Mouse (Mus musculus) lung, embryonic 14.5 days (tissue): ENCODE results near the gene Gm20481. TPM values are rescaled to one million over a fixed set of nuclear protein-coding genes. Genes with fewer than 3 reads are reported as not detected.
"Not testable (repeated sequence)": the region's sequence is repeated elsewhere in the genome, so short reads cannot be mapped to it uniquely, and the experiment has no call there.

ENCODE experiments used
- ATAC-seq: fragments of 200-750 bp; cut with Nextera tagmentation; 2 replicates; pipeline ENCODE4 v1.8.0; 2017; ENCODE audit warnings: mild to moderate bottlenecking, moderate TSS enrichment, moderate library complexity; ENCODE audit not compliant: insufficient read depth
- DNase-seq: peaks from one replicate; pipeline ENCODE4 v3.0.0-alpha.2; 2015
- H3K27ac ChIP-seq: fragments of 300-500 bp; sonication (generic); 2 replicates; pipeline ENCODE4 v1.5.1; 2014; ENCODE audit warnings: low read depth, mild to moderate bottlenecking, moderate library complexity
- H3K27me3 ChIP-seq: fragments of 300-500 bp; sonication (generic); 2 replicates; pipeline ENCODE4 v1.6.1; 2014; ENCODE audit warnings: low read length, control low read depth; ENCODE audit not compliant: insufficient read depth
- H3K36me3 ChIP-seq: fragments of 300-500 bp; sonication (generic); 2 replicates; pipeline ENCODE4 v1.6.1; 2014; ENCODE audit warnings: control low read depth; ENCODE audit not compliant: insufficient read depth
- H3K4me1 ChIP-seq: fragments of 300-500 bp; sonication (generic); 2 replicates; pipeline ENCODE4 v1.6.1; 2014; ENCODE audit warnings: antibody characterized with exemption, control low read depth; ENCODE audit not compliant: insufficient read depth
- H3K4me2 ChIP-seq: fragments of 300-500 bp; sonication (generic); 2 replicates; pipeline ENCODE4 v1.6.1; 2014; ENCODE audit warnings: mild to moderate bottlenecking
- H3K4me3 ChIP-seq: fragments of 300-500 bp; sonication (generic); 2 replicates; pipeline ENCODE4 v1.5.1; 2014; ENCODE audit warnings: low read depth, low read length
- H3K9ac ChIP-seq: fragments of 300-500 bp; sonication (generic); 2 replicates; pipeline ENCODE4 v1.6.1; 2014
- H3K9me3 ChIP-seq: fragments of 300-500 bp; sonication (generic); 2 replicates; pipeline ENCODE4 v1.6.1; 2016; ENCODE audit warnings: low read depth, low read length, control low read depth
- CTCF ChIP-seq: IDR thresholded peaks from 2 replicates; pipeline ENCODE4 v1.5.1; 2016; ENCODE audit warnings: antibody characterized with exemption, low read depth
- WGBS: fragments of 180-500 bp; shearing (Covaris S2); extraction: QIAGEN DNeasy Blood & Tissue Kit; methylation state at CpG from one replicate; pipeline ENCODE4 v1.1.7; 2014; 5-methylcytosine and 5-hydroxymethylcytosine counted together
- polyA plus RNA-seq: library from polyadenylated mRNA; unstranded; fragments of >200 nt; fragmentation: Nextera tagmentation; extraction: Ambion mirVana; gene quantifications from 2 replicates; pipeline ENCODE4 v1.2.1, GENCODE M21; 2014

Gm20481 gene
- polyA plus RNA-seq, 1 experiment from 2014 or later, result not detected

GRCm38 (mm10) chr17:35000717-35001451 lies 31.2 kb downstream of the Gm20481 start, which contains the start of gene Vars:
Vars (plus strand) TSS chr17:35000987.
- peaks cover 50% of the 10 kb centered on the region for H3K36me3 ChIP-seq
- H3K4me1 ChIP-seq, result peaks cover 23% of the 10 kb centered on the region
- under 1% methylated on average over 81 of the region's 83 CpGs for WGBS
- H3K9ac ChIP-seq, result peak within 1 kb of the TSS; percentile 96
- H3K9me3 ChIP-seq, result no peaks in the 10 kb centered on the region
- peak; percentile 96 for DNase-seq
- peak within 1 kb of the TSS; percentile 92 for H3K4me3 ChIP-seq
- H3K4me2 ChIP-seq, result peak within 1 kb of the TSS; percentile 96
- no peaks in the 10 kb centered on the region for H3K27me3 ChIP-seq
- TF ChIP-seq CTCF, result no peak
- peak within 1 kb of the TSS; percentile 97 for H3K27ac ChIP-seq
- peak; percentile 94 for ATAC-seq

GRCm38 (mm10) chr17:35001452-35002152 lies 31.9 kb downstream of the Gm20481 start:
- H3K27me3 ChIP-seq, result no peaks in the 10 kb centered on the region
- WGBS, result 1% methylated on average over 35 of the region's 35 CpGs
- ATAC-seq (peak; percentile 13), DNase-seq (peak; percentile 63)
- peaks cover 23% of the 10 kb centered on the region for H3K4me1 ChIP-seq
- TF ChIP-seq CTCF, result no peak
- H3K36me3 ChIP-seq, result peaks cover 53% of the 10 kb centered on the region
- no peaks in the 10 kb centered on the region for H3K9me3 ChIP-seq
- H3K9ac ChIP-seq, result peak overlapping the region; percentile 96
- H3K4me3 ChIP-seq, result peak overlapping the region; percentile 92
- H3K27ac ChIP-seq, result peak overlapping the region; percentile 97
- H3K4me2 ChIP-seq, result peak overlapping the region; percentile 96

- Histone ChIP-seq H3K4me1 (peaks cover 23% of the 10 kb centered on the region), H3K36me3 (peaks cover 59% of the 10 kb centered on the region), H3K27me3 (no peaks in the 10 kb centered on the region), H3K9me3 (no peaks in the 10 kb centered on the region), H3K4me3 (peak overlapping the region; percentile 92), H3K9ac (peak overlapping the region; percentile 96), H3K4me2 (peak overlapping the region; percentile 96), H3K27ac (peak overlapping the region; percentile 97)
- WGBS, result 4% methylated on average over 12 of the region's 12 CpGs
- TF ChIP-seq CTCF, result no peak
- no peak for ATAC-seq
- peak; percentile 23 for DNase-seq
Measured at GRCm38 (mm10) chr17:35002153-35002865, 32.6 kb downstream of the Gm20481 start.

- DNase-seq (no peak), ATAC-seq (no peak)
- H3K9ac ChIP-seq, result peak overlapping the region; percentile 96
- 45% methylated on average over 9 of the region's 9 CpGs for WGBS
- peak overlapping the region; percentile 92 for H3K4me3 ChIP-seq
- H3K9me3 ChIP-seq, result no peaks in the 10 kb centered on the region
- TF ChIP-seq CTCF, result no peak
- H3K4me2 ChIP-seq, result peak overlapping the region; percentile 96
- H3K4me1 ChIP-seq, result peaks cover 23% of the 10 kb centered on the region
- no peak overlapping the region for H3K27ac ChIP-seq
- no peaks in the 10 kb centered on the region for H3K27me3 ChIP-seq
- H3K36me3 ChIP-seq, result peaks cover 58% of the 10 kb centered on the region
Measured at GRCm38 (mm10) chr17:35003022-35003838, 33.5 kb downstream of the Gm20481 start.

GRCm38 (mm10) chr17:35004075-35004717 lies 34.5 kb downstream of the Gm20481 start:
- DNase-seq (no peak), ATAC-seq (no peak)
- H3K36me3 ChIP-seq, result peaks cover 58% of the 10 kb centered on the region
- H3K27ac ChIP-seq, result no peak overlapping the region
- H3K4me3 ChIP-seq, result no peak overlapping the region
- WGBS, result 94% methylated on average over 17 of the region's 17 CpGs
- no peaks in the 10 kb centered on the region for H3K9me3 ChIP-seq
- peaks cover 16% of the 10 kb centered on the region for H3K4me1 ChIP-seq
- TF ChIP-seq CTCF, result no peak
- H3K4me2 ChIP-seq, result no peak overlapping the region; the same call in 1 of the 2 replicates
- 0 out of 2 replicates have a peak overlapping the region, but pooled peaks have one; percentile 16 for H3K9ac ChIP-seq
- no peaks in the 10 kb centered on the region for H3K27me3 ChIP-seq

- Histone ChIP-seq H3K27me3 (no peaks in the 10 kb centered on the region), H3K36me3 (peaks cover 67% of the 10 kb centered on the region), H3K4me2 (no peak overlapping the region), H3K4me3 (no peak overlapping the region), H3K9me3 (no peaks in the 10 kb centered on the region), H3K4me1 (peaks cover 10% of the 10 kb centered on the region), H3K9ac (no peak overlapping the region), H3K27ac (no peak overlapping the region)
- DNase-seq (no peak), ATAC-seq (no peak)
- WGBS, result 87% methylated on average over 10 of the region's 10 CpGs
- TF ChIP-seq CTCF, result no peak
Measured at GRCm38 (mm10) chr17:35005158-35005557, 35.4 kb downstream of the Gm20481 start.

- 92% methylated on average over 4 of the region's 5 CpGs for WGBS
Measured at GRCm38 (mm10) chr17:35005902-35006301, 36.2 kb downstream of the Gm20481 start.

More at GRCm38 (mm10) chr17:35005902-35006301, 36.2 kb downstream of the Gm20481 start:
- H3K9me3 ChIP-seq, H3K9ac ChIP-seq, ATAC-seq, H3K4me3 ChIP-seq, H3K4me2 ChIP-seq, DNase-seq, H3K27me3 ChIP-seq, H3K27ac ChIP-seq: not testable (repeated sequence)
- H3K4me1 ChIP-seq, result peaks cover 10% of the 10 kb centered on the region
- peaks cover 74% of the 10 kb centered on the region for H3K36me3 ChIP-seq
